In the genomic region with DNA sequence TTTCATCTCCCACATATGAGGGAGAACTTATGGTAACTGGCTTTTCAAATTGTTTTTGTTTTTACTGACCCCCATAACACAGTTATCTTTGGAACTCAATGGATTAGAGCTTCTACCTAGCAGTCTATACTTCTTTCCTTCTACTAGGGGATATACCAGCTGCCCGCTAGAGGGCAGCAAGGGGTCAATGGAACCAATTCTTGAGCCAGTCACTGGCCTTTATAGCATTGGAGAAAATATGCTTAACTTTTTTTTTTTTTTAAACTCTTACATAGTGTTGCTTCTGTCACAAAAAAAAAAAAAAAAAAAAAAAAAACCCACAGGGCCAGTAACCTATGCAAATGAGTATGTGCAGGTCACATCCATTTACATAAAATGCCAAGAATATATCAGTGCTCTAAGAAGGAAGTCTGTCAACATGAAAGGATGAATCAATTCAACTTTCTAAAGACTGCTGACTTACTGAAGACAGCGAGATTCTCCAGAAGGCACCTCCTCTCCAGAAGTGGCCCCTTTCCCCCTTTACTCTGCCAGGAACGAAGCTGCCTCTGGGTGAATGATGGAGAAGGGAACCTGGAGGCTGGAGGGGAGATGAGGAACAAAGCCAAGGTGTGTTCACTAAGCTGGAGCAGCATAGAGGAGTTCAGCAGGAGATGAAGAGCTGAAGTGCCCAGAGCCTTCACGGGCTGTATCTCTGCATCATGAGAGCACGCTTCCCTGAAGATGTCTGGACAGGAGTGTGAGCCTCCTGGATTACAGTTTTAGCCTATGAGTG, we compare ENCODE assay signal across 8 mouse cellular contexts.
DNase-seq lines count a peak whose midpoint lies in the region; ATAC-seq and TF ChIP-seq lines count a peak whose summit lies in the region.

No protein-coding gene starts in this region.

- no peaks in the 10 kb centered on the region for H3K36me3 ChIP-seq in midbrain, embryonic 14.5 days (ENCODE audit: control insufficient read depth, insufficient read depth, low read length)

- no peaks in the 10 kb centered on the region for H3K9me3 ChIP-seq in midbrain, embryonic 14.5 days (ENCODE audit: control insufficient read depth, low read length)

- no peaks in the 10 kb centered on the region for H3K27me3 ChIP-seq in midbrain, embryonic 14.5 days (ENCODE audit: control insufficient read depth, insufficient read depth, low read length)

- no peaks in the 10 kb centered on the region for H3K4me1 ChIP-seq in midbrain, embryonic 14.5 days (ENCODE audit: control insufficient read depth, insufficient read depth, low read length)

- peak; percentile 83 for TF ChIP-seq CTCF in gastrocnemius, adult 2 months (IDR thresholded peaks at IDR 0.05)

- peak; percentile 34; the same call in 1 of the 2 replicates for ATAC-seq in midbrain, embryonic 14.5 days (ENCODE audit: low FRiP score, low TSS enrichment)

- H3K4me2 ChIP-seq in midbrain, embryonic 14.5 days (ENCODE audit: low read length), result no peak overlapping the region

- no peak overlapping the region for H3K4me3 ChIP-seq in gastrocnemius, adult 2 months
- no peak overlapping the region for H3K4me3 ChIP-seq in midbrain, embryonic 14.5 days (replicated peaks; ENCODE audit: low read depth, low read length)

- WGBS in midbrain, embryonic 14.5 days, result 46% methylated on average over 5 of the region's 5 CpGs

- intact Hi-C loops in gastrocnemius, adult 2 months (cut with DNase I), result loop anchor here (5.0 kb wide), 2 partner anchors 64 to 174 kb away; no protein-coding TSS in a partner anchor
- intact Hi-C loops in left cerebral cortex, postnatal 10 days (cut with DNase I), result loop anchor here (5.0 kb wide), 2 partner anchors 169 to 239 kb away; no protein-coding TSS in a partner anchor

- no peak overlapping the region for H3K9ac ChIP-seq in midbrain, embryonic 14.5 days (replicated peaks; ENCODE audit: low read length)

- H3K27ac ChIP-seq in gastrocnemius, adult 2 months, result no peak overlapping the region
- no peak overlapping the region for H3K27ac ChIP-seq in midbrain, embryonic 14.5 days (replicated peaks; ENCODE audit: low read depth, low read length)

- peak; percentile 87 for DNase-seq in testis, postnatal 10 days (ENCODE audit: low spot score)
- no peak for DNase-seq in testis, postnatal 14 days (ENCODE audit: low spot score)
- DNase-seq in cerebellum, postnatal 10 days, result peak; percentile 90
- DNase-seq in gastrocnemius, adult 2 months, result peak; percentile 78
- peak; percentile 63 for DNase-seq in kidney, adult 11 months
- peak; percentile 50 to 73 for DNase-seq in left cerebral cortex, postnatal 10 days (ENCODE audit: extremely low spot score in 1 of 2, low spot score in 2 of 2)
- DNase-seq in midbrain, embryonic 14.5 days, result peak; percentile 92
- peak; percentile 67 for DNase-seq in thymus, postnatal 4 days
